Mouse (Mus musculus) left cerebral cortex, adult 11 months (tissue): ENCODE measurements around the gene Galns.
"Not testable (repeated sequence)": the region's sequence is repeated elsewhere in the genome, so short reads cannot be mapped to it uniquely, and the experiment has no call there.

Experiments used
- DNase-seq: peaks from one replicate; pipeline ENCODE4 v3.0.0; 2022; ENCODE audit warnings: low spot score

Gene Galns

DNA sequence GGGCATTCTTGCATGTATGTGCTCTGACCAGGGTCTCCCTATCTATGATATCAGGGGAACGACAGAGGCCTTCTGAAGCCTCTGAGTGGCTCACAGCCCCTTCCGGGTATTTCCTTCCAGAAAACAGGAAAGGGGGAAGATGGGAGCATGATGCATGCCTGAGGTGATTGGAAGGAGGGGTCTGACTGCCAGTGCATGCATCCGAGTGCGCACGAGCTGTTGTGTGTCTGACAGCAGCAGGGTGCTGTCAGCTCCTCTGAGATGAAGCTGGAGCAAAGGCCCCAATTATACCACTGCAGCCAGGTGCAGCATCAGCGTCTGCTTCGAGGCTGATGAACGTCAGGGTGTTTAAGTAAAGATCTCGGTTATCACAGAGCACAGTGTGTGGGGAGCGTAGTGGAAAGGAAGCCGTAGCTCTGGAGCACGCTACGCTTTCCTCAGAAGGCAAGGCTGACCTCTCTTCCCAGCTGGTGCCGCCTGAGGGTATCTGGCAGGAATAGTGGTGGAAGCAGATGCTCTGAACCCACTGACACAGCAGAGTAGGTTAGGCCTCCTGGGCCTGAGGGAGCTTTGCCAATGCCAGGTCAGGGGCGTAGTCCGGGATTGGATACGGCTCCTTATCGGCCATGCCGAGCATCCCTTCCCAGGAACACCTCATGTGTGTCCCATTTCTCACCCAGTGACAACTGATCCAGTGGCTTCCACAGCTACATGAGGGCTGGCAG lies 17.3 kb downstream of the Galns start:
- no peak for DNase-seq

DNA sequence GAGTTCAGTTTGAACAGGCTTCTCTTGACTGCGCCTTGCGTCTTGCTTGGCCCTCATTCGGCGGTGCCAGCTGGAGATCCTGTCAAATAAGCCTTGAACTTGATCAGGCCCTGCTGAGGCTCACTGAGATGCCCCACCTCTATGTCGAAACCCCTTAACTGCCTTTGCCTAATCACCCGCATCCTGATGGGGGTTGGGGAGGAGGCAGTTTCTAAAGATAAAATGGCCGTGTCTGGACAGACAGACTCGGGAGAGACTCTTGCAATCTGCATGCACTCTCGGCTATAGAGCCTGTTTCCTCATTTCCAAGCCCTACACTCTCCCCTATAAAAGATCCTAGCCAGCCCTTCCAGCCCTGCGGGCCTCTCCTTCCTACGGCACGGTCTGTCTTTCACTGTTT lies 18.0 kb downstream of the Galns start:
- no peak for DNase-seq

DNA sequence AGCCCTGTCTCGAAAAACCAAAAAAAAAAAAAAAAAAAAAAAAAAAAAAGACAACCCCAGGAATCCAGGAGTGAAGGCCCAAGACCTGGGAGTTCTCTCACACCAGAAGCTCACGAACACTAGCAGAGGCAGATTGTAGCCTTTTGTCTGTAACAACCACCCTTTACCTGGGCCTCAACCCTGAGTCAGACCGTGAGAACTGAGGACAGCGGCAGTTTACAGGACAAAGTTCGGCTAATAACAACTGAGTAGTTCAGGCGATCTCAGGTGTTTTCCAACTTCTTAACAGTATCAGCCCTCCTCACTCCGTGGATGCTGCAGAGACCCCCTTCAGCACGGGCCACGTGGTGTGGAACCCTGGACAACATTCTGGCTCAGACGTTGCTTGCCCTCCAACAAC lies 24.5 kb downstream of the Galns start:
- no peak for DNase-seq

DNA sequence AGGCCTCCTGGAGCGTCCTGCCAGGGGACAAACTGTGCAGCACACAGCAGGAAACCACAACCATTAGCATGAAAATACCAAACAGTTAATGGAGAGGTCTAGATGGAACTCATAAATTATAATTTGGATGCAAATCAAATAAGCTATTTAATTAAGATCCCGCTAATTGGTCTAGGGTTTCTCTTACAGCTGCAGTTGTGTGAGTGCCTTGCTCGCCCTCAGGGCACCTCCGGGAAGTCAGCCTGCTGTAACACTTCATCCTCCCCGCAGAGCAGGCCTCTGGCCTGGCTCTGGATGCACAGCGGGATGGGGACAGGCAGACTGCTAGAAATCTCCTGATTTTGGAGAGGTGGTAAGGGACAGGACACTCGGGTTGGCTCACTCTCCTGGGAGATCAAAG lies 25.1 kb downstream of the Galns start:
- no peak for DNase-seq

DNA sequence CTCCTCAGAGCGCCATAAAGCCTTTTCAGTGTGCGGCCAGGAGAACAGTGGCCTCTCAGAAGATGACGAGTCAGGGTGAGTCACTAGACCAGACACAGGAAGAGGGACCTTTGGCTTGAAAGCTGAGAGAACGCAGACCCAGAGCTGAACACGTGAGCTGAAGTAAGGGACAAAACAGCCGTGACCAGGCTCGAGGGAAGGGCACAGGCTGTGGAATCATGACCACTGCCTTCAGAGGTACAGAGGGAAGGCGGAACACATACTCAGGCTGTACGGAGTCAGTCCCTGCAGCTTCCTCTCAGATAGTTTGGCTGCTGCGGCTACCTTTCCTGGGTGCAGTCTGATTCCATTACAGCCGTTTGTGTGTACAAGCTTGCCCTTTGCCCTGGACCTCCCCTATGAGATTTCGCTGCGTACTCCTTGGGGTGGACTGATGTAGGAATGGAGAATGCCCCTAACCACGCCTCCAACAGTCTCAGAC lies 25.8 kb downstream of the Galns start:
- no peak for DNase-seq

DNA sequence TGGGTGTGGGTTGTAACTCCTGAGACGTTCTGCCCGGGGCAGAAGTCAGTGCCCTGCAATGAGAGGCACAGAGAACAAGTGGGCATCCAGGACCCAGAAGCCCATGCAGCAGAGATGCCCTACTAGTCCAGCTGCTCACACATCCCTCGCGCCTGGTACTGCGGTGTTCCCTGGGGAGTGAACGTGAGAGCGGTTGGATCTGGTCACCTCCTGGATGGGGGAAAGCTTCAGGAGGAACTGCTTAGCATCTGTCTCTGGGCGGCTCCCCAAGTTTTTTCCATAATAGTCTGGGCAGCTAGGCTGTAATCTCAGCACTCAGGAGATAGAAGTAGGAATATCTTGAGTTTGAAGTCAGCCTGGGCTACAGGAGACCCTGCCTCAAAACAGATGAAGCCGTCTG lies 26.3 kb downstream of the Galns start:
- no peak for DNase-seq

DNA sequence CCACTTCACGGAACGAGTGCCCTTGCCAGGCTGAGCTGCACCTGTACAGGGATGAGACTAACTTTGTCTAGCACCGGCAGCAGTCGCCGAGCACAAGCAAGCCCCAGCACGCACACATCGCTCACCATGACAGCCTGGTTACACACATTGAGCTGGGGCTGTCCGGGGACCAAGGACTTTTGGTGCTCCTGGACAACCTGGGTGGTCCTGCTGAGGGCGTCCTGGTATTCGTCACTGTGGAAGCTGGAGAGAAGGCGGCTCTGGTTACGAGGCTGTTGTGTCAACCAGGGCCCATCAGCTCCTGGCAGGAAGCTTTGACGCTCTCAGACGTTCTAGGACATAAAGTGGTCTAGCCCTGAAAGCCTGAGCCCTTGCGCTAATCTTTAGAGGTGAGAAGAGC lies 30.3 kb downstream of the Galns start:
- no peak for DNase-seq

DNA sequence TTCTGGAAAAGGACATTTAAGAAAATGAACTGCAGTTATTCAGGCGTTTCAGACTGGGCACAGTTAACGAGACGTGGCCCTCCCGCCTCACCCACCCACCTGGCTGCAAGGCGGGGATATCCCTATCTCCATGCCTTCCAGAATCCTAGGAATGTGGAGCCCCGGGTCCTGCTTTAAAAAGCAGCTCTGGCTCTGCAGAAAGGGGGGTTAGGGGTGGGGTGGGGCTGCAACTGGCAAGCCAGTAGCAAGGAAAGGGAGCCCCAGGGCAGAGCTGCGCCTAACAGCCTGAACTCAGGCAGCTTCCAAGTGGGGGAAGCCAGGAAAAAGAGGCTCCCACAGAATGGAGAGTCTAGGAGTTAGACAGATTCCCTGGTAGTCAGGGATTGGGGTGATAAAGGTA lies 32.1 kb downstream of the Galns start:
- no peak for DNase-seq

DNA sequence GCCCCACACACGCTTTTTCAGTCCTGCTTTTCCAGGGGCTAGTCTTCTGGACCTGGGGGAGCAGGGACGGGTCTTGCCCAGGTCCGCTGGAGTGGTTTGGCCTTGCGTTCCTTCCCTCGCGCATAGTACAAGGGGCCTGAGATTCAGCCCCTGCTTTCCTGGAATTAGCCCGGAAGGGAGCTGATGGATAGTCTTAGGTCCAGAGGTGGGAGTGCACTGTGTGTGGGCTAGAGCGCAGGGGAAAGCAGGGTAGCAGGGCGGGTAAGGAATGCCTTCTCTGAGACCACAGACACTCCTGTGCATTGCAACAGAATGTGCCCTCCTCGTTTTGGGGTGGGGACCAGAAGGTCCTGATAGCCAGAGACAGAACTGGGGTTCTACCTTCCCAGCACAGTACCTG lies 34.1 kb downstream of the Galns start:
- no peak for DNase-seq

DNA sequence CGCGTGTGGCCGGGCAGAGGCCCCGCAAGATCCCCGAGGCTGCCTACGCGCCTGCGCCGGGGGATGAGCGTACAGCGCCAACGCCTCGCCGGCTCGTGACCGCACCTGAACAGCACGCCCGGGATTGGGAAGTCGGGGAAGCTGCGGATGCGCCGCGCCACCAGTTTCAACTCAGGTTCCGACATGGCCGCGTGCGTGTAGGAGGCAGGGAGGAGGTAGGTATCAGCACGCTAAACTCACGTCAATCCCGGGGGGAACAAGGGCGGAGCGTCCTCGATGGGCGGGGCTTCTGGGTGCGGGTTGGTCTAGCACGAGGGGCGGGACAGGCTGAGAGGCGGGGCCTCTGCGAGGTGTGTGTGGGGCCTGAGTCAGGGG lies 34.6 kb downstream of the Galns start, which contains the start of gene Aprt:
Aprt (minus strand) TSS at position 262 of the 375 bp plus-strand sequence.
- DNase-seq, result peak; percentile 90

DNA sequence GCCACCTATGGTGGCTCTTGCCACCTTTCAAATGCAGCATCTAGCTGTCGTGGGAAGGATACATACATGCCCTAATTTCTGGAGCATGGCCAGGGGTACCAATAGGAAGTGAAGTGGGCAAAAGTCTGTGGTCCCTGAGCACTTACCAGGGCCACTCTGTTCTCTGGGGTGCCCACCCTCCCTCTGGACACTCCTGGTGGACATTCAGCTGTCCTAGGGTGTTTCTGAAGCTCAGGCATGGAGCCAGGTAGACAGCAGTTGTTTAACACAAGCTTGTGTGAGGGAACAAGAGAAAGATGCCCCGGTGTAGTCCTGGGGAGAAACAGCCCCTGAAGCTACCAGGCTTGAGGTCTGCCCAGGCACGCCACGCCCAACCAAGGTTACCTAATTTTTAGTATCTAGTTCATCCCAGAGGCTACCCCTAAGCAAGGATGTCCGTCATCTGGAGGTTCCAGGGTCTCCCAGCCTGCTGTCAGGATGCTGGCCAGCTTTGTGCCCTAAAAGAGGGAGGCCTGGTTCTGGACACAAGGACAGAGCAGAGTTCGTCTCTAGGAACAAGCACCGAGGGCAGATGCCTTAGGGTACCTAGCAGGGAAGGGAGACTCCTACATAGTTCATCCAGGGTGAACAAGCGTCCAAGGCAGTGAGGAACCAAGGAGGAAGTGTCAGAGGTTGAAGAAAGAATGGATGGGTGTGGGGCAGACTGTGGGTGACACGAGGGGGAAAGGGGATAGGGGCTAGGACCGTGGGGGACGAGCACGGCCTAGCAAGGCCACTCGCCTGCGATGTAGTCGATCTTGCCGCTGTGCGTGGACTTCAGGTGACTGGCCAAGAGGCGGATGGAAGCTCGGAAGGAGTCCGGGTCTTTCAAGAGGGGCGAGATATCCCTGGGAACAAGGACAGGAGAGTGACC lies 35.3 kb downstream of the Galns start:
- no peak for DNase-seq

DNA sequence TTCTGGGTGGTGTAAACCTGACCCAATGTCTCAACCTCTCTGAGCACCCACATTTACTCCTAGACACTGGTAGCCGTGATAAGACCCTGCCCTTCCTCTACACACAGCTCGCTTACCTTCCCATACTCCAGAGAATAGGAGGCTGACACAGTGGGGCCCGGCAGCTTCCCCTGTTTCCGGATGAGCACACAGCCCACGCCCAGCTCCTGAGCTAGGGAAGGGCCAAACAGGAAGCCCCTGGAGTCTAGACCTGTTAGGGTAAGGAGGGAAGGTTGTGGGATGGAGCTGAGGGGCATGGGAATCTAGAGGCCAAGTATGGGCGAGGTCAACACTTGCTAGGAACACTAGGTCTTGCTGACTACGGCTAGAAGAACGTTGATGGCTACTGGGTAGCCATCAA lies 36.0 kb downstream of the Galns start:
- no peak for DNase-seq

DNA sequence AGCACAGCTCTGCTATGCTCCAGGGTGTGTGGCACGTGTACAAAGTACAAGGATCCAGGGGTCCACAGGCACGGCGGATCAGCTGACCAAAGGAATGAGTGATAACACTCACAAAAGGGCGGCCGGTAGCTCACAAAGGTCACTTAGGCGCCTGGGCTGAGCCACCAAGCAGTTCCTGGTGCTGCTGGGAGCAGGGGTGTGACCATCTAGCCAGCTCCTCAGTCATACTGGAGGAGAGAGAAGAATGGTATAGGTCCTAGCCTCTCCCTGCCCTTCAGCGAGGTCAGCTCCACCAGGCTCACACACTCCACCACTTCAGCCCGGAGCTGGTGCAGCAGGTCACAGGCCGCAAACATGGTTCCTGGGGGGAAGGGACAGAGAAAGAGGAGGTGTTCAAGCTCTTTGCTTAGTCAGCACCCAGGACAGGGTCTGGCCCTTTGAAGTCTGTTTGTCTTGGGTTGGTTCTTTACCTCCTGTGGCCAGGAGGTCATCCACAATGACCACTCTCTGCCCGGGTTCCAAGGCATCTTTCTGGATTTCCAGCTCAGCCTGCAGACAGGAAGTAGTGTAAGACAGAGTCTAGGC lies 36.5 kb downstream of the Galns start:
- no peak for DNase-seq

DNA sequence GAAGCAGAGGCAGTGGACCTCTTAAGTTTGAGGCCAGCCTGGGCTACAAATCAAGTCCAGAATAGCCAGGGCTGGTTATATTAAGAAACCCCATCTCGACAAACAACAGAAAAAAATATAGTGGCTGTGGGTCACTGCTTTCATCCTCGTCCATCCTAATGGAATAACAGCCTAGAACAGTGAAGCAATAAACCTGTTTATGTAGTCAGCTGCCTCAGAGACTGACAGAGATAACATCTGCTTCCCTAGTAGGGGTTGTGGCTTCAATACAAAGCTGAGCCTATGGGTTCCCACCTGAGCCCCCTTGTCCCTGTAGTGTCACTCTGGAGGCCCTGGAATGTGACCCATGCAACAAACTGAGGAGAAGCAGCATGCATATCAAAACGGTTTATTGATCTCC lies 37.0 kb downstream of the Galns start:
- DNase-seq, result no peak

DNA sequence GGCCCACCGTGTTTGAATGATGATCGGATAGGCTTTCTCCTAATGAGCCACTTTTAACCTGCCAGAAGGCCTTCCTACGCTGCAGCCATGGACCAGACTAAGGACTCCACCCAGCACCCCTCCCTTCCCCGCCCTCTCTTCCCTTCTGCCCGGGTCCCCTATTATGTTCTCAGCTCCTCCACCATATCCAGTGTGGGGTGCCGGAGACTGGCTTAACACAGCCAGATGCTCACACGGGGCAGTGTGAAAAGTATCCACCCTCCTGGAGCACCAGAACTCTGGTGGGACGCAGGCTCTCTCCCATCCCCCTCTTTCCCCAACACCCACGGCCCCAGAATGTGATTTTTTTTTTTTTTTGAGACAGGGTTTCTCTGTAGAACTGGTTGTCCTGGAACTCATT lies 37.7 kb downstream of the Galns start:
- no peak for DNase-seq

DNA sequence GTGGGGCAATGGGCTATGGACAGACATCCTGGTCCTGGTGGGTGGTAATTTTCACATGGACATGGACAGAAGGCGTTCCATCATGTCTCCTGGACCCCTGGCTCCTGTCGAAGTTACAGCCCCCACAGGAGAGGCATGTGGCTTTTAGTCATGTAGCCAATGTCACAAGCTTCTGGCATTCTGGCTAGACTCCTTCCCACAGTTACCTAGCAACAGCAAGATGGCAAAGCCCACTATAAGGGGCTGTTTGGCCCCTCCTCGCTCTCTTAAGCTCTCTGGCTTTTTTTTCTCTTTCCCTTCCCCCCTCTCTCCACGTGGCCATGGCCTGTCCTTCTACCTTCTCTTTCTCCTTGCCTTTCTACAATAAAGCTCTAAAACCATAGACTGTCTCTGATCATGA lies 38.1 kb downstream of the Galns start:
- not testable (repeated sequence) for DNase-seq

DNA sequence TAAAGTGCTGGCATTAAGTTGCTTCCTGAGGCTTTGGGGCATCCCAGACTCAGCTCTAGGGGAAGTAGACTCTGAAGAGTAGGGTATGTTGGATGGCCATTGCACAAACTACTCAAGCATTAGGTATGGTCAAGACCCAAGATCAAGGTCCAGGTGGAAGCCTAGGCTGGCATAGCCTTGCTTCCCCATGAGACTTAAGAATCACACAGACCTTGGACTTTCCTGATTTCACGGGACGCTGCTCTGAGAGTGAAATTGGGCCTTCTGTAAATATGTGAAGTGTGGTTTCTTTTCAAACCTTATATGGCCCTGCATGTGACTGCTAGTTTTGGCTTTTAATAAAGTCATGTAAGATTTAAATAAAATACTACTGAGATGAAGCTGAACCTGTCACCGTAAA lies 38.5 kb downstream of the Galns start:
- no peak for DNase-seq

DNA sequence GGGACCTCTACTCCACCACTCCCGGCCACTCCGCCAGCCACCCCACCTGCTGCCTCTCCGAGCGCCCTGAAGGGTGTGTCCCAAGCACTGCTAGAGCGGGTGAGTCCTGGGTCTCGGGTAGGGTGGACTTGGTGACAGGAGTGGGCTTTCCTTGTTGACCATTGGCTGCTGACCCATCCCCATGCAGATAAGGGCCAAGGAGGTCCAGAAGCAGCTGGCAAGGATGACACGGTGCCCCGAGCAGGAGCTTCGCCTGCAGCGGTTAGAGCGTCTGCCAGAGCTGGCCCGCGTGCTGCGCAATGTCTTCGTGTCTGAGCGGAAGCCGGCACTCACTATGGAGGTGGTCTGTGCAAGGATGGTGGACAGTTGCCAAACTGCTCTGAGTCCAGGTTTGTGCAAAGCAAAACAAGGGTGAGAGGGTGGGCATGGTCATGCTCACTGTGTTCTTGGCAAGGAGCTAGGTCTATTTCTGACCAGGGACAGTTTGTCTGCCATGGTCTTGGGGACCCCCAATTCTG lies 39.5 kb downstream of the Galns start:
- no peak for DNase-seq

DNA sequence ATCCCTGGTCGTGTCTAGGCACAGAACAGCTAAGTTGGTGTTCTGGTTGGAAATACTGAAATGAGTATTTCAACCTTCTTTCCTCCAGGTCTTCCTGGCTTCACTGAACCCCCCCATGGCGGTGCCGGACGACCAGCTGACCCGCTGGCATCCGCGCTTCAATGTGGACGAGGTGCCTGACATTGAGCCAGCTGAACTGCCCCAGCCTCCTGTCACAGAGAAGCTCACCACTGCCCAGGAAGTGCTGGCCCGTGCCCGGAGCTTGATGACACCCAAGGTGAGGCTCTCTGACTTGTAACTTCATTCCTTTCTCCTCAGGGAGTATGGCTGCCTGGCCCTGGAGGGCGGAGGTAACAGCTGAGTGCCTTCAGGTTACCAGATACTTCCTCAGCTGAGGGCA lies 40.1 kb downstream of the Galns start:
- DNase-seq, result no peak

DNA sequence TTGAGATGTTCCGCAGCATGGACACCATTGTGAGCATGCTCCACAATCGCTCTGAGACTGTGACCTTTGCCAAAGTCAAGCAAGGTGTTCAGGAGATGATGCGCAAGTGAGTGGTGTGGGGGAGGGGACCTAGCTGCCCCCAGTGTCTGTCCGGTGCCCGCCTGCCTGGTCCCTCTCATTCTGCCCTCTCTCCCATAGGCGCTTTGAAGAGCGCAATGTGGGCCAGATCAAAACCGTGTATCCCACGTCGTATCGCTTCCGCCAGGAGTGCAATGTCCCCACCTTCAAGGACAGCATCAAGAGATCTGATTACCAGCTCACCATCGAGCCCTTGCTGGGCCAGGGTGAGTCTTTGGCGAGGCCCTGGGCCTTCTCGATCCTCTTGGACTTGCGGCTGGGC lies 41.3 kb downstream of the Galns start:
- DNase-seq, result no peak

DNA sequence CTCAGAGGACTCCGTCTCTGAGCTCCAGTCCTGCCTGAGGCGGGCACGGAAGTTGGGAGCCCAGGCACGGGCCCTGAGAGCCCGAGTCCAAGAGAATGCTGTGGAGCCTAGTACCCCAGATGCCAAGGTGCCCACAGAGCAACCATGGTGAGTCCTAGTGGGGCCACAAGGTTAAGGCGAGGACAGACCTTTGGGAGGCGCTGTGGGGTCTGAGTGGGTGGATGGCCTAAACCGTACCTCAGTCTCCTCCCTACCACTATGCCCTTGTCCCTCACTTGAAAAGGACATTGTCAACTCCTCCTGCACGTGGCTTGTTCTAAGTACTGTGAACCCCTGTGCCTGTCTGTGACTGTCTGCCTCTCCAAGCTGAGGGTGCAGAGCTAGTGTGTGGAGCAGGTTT lies 41.9 kb downstream of the Galns start:
- DNase-seq, result no peak

DNA sequence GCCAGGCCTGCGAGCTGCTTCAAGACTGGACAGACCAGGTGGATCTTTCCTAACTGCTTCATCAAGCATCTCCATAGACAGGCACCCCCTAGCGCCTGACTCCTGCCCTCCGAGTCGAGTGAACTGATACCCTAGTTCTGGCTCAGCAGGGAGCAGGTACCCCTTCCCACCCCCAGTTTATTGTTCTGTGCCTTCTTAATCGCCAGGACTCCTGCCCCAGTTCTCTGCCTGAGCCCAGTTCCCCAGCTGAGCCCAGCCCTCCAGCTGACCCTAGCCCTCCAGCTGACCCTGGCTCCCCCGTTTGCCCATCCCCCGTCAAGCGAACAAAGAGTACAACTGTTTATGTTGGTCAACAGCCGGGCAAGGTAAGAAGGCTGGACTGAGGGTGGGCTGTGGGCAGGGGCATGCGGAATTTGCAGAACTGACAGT lies 42.4 kb downstream of the Galns start:
- no peak for DNase-seq

DNA sequence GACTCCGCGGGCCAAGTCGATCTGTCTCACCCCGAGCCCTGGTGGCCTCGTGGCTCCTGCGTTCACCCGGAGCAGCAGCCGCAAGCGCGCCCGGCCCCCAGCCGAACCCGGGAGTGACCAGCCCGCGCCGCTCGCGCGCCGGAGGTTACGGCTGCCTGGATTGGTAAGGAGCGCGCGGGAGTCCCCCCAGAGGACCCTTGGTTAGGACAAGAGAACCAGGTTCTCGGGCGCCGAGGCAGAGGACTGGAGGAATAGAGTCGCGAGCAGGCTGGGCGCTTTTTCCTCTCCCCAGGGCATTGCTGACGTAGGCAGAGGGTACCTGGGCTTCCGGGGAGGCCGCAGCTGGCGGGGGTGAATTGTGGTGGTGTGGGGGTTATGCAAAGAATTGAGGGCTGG lies 43.2 kb downstream of the Galns start:
- DNase-seq, result no peak
